Mouse (Mus musculus) monocyte, adult 5-6 weeks (primary cell): ENCODE data around the gene Olfr680-ps1. TPM values are rescaled to one million over a fixed set of nuclear protein-coding genes. Genes with fewer than 3 reads are reported as not detected.
"Not testable (repeated sequence)": the region's sequence is repeated elsewhere in the genome, so short reads cannot be mapped to it uniquely, and the experiment has no call there.

Experiments
- ATAC-seq: fragments of 153-309, 156-312 bp; replicated peaks from 2 replicates; pipeline ENCODE4 v1.8.0; 2017; ENCODE audit warnings: mild to moderate bottlenecking; ENCODE audit not compliant: low TSS enrichment, insufficient number of reproducible peaks, severe bottlenecking, poor library complexity, low FRiP score
- total RNA-seq: library from RNA; stranded (forward); fragments of 200-1000, 200-491, 200-594 nt; gene quantifications from 3 replicates; pipeline ENCODE4 v1.2.3, GENCODE M21; 2017

Gene Olfr680-ps1
- total RNA-seq, result not detected in 3 replicates

GRCm38 (mm10) chr7:105092717-105093116 lies at the start of gene Olfr680-ps1:
Gene Olfr680-ps1, minus strand, starts transcription at chr7:105092817.
- not testable (repeated sequence) for ATAC-seq

GRCm38 (mm10) chr7:105141275-105141674 lies 48.7 kb upstream of the Olfr680-ps1 start:
- ATAC-seq, result no peak

DNA sequence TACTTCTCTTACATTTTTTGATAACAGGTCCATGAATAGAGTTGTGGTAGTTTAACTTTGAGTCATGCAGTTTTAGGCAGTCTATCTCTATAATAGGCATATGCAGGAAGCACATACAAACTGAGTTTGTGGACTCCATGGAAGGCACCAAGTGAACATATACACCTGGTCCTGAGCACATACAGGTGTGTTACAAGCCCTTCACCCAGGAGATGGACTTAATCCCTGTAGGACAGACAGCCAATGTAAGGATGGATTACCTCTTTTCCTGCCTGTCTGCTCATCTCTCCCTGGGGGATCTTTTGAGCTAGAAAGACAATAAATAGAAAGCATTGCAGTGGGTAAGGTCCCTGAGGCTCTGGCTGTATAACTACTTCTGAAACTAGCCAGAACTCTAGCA lies 23.9 kb upstream of the Olfr680-ps1 start, which contains the start of gene Olfr681:
Olfr681 (plus strand) TSS at position 301 of the 400 bp plus-strand sequence.
- ATAC-seq, result no peak

- ATAC-seq, result no peak
Measured at GRCm38 (mm10) chr7:105080905-105081304, 11.7 kb downstream of the Olfr680-ps1 start, which contains the start of gene Olfr679. Gene Olfr679, plus strand, starts transcription at chr7:105081205.

GRCm38 (mm10) chr7:105064175-105064574 lies 28.4 kb downstream of the Olfr680-ps1 start, which contains the start of gene Olfr678:
Gene Olfr678, plus strand, starts transcription at chr7:105064475.
- ATAC-seq, result no peak

DNA sequence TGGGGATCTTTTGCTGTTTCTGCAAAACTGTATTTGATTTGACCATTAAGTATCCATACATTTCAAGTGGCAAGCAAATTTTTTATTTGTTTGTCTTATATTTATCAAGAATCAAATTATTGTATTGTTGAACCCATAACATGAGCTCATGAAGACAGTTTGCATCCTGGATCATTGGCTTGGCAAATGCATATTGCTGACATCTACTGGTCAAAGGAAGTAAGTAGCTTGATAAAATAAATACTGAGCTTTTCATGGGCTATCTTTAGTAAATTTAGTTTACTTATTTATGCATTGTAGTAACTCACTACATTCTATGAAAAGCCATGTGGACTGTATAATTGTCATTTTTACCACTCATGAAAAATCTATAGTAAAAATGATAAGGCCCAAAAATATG lies 33.7 kb downstream of the Olfr680-ps1 start:
- no peak for ATAC-seq

Other genes starting within 250 kb of the Olfr680-ps1 start
- not detected in 3 replicates for gene Usp17la, start 235.8 kb downstream of the Olfr680-ps1 start, total RNA-seq
- gene Olfr665, start 214.8 kb downstream of the Olfr680-ps1 start, total RNA-seq, result not detected in 3 replicates
- gene Olfr666, start 196.9 kb downstream of the Olfr680-ps1 start, total RNA-seq, result not detected in 3 replicates
- gene Olfr667, start 171.3 kb downstream of the Olfr680-ps1 start, total RNA-seq, result not detected in 3 replicates
- gene Olfr668, start 164.8 kb downstream of the Olfr680-ps1 start, total RNA-seq, result not detected in 3 replicates
- gene Olfr669, start 158.6 kb downstream of the Olfr680-ps1 start, total RNA-seq, result not detected in 3 replicates
- not detected in 3 replicates for gene Olfr670, start 130.2 kb downstream of the Olfr680-ps1 start, total RNA-seq
- not detected in 3 replicates for gene Olfr671, start 113.7 kb downstream of the Olfr680-ps1 start, total RNA-seq
- gene Olfr672, start 90.8 kb downstream of the Olfr680-ps1 start, total RNA-seq, result not detected in 3 replicates
- gene Olfr675, start 64.4 kb downstream of the Olfr680-ps1 start, total RNA-seq, result not detected in 3 replicates
- not detected in 3 replicates for gene Olfr676, start 60.1 kb downstream of the Olfr680-ps1 start, total RNA-seq
- not detected in 3 replicates for gene Olfr677, start 41.4 kb downstream of the Olfr680-ps1 start, total RNA-seq
- not detected in 3 replicates for gene Olfr678, start 28.3 kb downstream of the Olfr680-ps1 start, total RNA-seq
- gene Olfr679, start 11.6 kb downstream of the Olfr680-ps1 start, total RNA-seq, result not detected in 3 replicates
- gene Olfr681, start 24.0 kb upstream of the Olfr680-ps1 start, total RNA-seq, result not detected in 3 replicates
- gene Olfr683, start 54.2 kb upstream of the Olfr680-ps1 start, total RNA-seq, result not detected in 3 replicates
- gene Olfr684, start 70.8 kb upstream of the Olfr680-ps1 start, total RNA-seq, result not detected in 3 replicates
- not detected in 3 replicates for gene Olfr685, start 93.2 kb upstream of the Olfr680-ps1 start, total RNA-seq
- gene Olfr686, start 114.7 kb upstream of the Olfr680-ps1 start, total RNA-seq, result not detected in 3 replicates
- not detected in 3 replicates for gene Olfr688, start 195.3 kb upstream of the Olfr680-ps1 start, total RNA-seq
- gene Olfr689, start 218.3 kb upstream of the Olfr680-ps1 start, total RNA-seq, result not detected in 3 replicates
- 0.39 TPM in 1 of 3 replicates, not detected in the others for gene Olfr690, start 241.3 kb upstream of the Olfr680-ps1 start, total RNA-seq
- not detected in 3 replicates for gene Olfr691, start 249.5 kb upstream of the Olfr680-ps1 start, total RNA-seq